Mouse (Mus musculus): ENCODE data around the gene Ehd2.

GRCm38 (mm10) chr7:15982729-15983407 lies 15.5 kb upstream of the Ehd2 start:
- TF ChIP-seq CTCF (IDR thresholded peaks at IDR 0.05; ENCODE audit: low read depth, low read length) (peak; percentile 26; the same call in 1 of the 2 replicates), TAL1 (conservative IDR thresholded peaks at IDR 0.05; ENCODE audit: low read depth, low read length) (no peak)
